Comparison of ENCODE assay signal across 15 mouse cellular contexts in genomic region chr12:112616668-112617067, GRCm38 (mm10). TPM values are rescaled to one million over a fixed set of nuclear protein-coding genes. Genes with fewer than 3 reads are reported as not detected.
DNase-seq lines count a peak whose midpoint lies in the region; ATAC-seq and TF ChIP-seq lines count a peak whose summit lies in the region.
"Had no signal": no experiment of that assay in that cellular context is flagged by ENCODE, and none has a peak within 500 bp of the region (broad histone marks: within the 10 kb centered on the region; RNA-seq: fewer than 3 reads in every experiment).

No protein-coding gene starts in this region.

- no peak for ATAC-seq in activated CD4-positive, CD25-positive, alpha-beta regulatory T cell, adult 4 months
- ATAC-seq: midbrain, embryonic 16.5 days had no signal

- H3K79me2 ChIP-seq in macrophage (ENCODE audit: inconsistent target): peaks cover 14% of the 10 kb centered on the region; the same call in 1 of the 2 replicates

- WGBS in thymus, adult 2 months: 91% methylated on average over 9 of the region's 9 CpGs
- WGBS in macrophage (ENCODE audit: missing documents): 92% methylated on average over 9 of the region's 9 CpGs

- H3K36me3 ChIP-seq in thymus, adult 2 months (ENCODE audit: control insufficient read depth, insufficient read depth, low read length): no peaks in the 10 kb centered on the region
- no peaks in the 10 kb centered on the region for H3K36me3 ChIP-seq in macrophage (ENCODE audit: inconsistent target)
- H3K36me3 ChIP-seq: hindbrain, embryonic 10.5 days had no signal

- no peak for DNase-seq in layer of hippocampus, adult 2 months (ENCODE audit: low spot score in 2 of 2)
- no peak for DNase-seq in layer of hippocampus, adult 18-20 months (ENCODE audit: low spot score in 2 of 2)
- no peak for DNase-seq in thymus, adult 2 months
- no peak for DNase-seq in thymus, postnatal 10 days (ENCODE audit: low spot score in 2 of 2)
- no peak for DNase-seq in urinary bladder, postnatal 25 days (ENCODE audit: low spot score)
- DNase-seq: adrenal gland, postnatal 10 days; cerebellum, adult 8-10 months; kidney, adult 2 months; kidney, postnatal 36 days had no signal

- no peak for TF ChIP-seq CTCF in layer of hippocampus, adult 2 months (conservative IDR thresholded peaks at IDR 0.05)
- no peak for TF ChIP-seq CTCF in thymus, adult 2 months (IDR thresholded peaks at IDR 0.05; ENCODE audit: borderline replicate concordance, control insufficient read depth, extremely low read depth, insufficient read depth, low read length, poor library complexity)

- peak overlapping the region; percentile 57; the same call in 1 of the 2 replicates for H3K27ac ChIP-seq in layer of hippocampus, adult 2 months
- H3K27ac ChIP-seq in thymus, adult 2 months (ENCODE audit: control insufficient read depth, insufficient read depth, low read length): peak overlapping the region; percentile 21; the same call in 1 of the 2 replicates
- H3K27ac ChIP-seq in macrophage: peak overlapping the region; percentile 91
- H3K27ac ChIP-seq: embryonic facial prominence, embryonic 13.5 days; hindbrain, embryonic 10.5 days had no signal

- H3K4me3 ChIP-seq in layer of hippocampus, adult 2 months: no peak overlapping the region
- no peak overlapping the region for H3K4me3 ChIP-seq in thymus, adult 2 months (ENCODE audit: control insufficient read depth, insufficient read depth, low read length)
- no peak overlapping the region for H3K4me3 ChIP-seq in macrophage (ENCODE audit: inconsistent target)
- H3K4me3 ChIP-seq: embryonic facial prominence, embryonic 13.5 days; heart, adult 2 months; hindbrain, embryonic 10.5 days had no signal

- H3K4me1 ChIP-seq in thymus, adult 2 months (replicated peaks; ENCODE audit: control insufficient read depth, insufficient read depth, low read length): peaks cover 43% of the 10 kb centered on the region

- H3K27me3 ChIP-seq in thymus, adult 2 months (ENCODE audit: control insufficient read depth, insufficient read depth, low read length): no peaks in the 10 kb centered on the region

- no peak for TF ChIP-seq POLR2A in thymus, adult 2 months (IDR thresholded peaks at IDR 0.05; ENCODE audit: control insufficient read depth, extremely low read depth, insufficient read depth, low read length, poor library complexity)

RNA-seq across cellular contexts. Expression of gene Adssl1, which starts 3.2 kb away (rescaled TPM):
- 10 to 100 TPM; 10.1 to 10.6 TPM for total RNA-seq in layer of hippocampus, adult 2 months (2021)
- total RNA-seq in layer of hippocampus, adult 18-20 months (2021): 10 to 100 TPM; 14.3 to 15.7 TPM
- polyA plus RNA-seq in thymus, adult 2 months (2012; rRNA removed): 10.9 and 14.2 TPM in 2 replicates
- 10 to 100 TPM in 13 of 26 experiments, 1 to 10 TPM in 13; 2.6 to 59.5 (median 10.7) TPM for total RNA-seq in macrophage (2018; cell fraction: chromatin; rRNA removed)
- total RNA-seq in macrophage (2018; cell fraction: cytosol; rRNA removed): 10 to 100 TPM in 25 of 26 experiments, 1 to 10 TPM in 1; 9.8 to 60.0 (median 28.1) TPM
- total RNA-seq in macrophage (2018; cell fraction: nucleus; rRNA removed): 10 to 100 TPM in 14 of 26 experiments, 1 to 10 TPM in 12; 5.0 to 69.9 (median 11.8) TPM
- 33.0 to 157 TPM (median 71.6 TPM) in 3 replicates for polyA plus RNA-seq in macrophage (2018)
- polyA plus RNA-seq in activated CD4-positive, CD25-positive, alpha-beta regulatory T cell, adult 4 months (2017; shearing (Covaris generic)): 1 to 10 TPM in 1 of 2 experiments, under 1 TPM in 1; 0.86 to 1.3 TPM

RNA-seq across cellular contexts. Expression of gene Siva1, which starts 27.8 kb away (rescaled TPM):
- total RNA-seq in layer of hippocampus, adult 2 months (2021): 10 to 100 TPM; 19.6 to 20.1 TPM
- 10 to 100 TPM; 23.4 TPM for total RNA-seq in layer of hippocampus, adult 18-20 months (2021)
- 131 and 134 TPM in 2 replicates for polyA plus RNA-seq in thymus, adult 2 months (2012; rRNA removed)
- total RNA-seq in macrophage (2018; cell fraction: chromatin; rRNA removed): 10 to 100 TPM in 9 of 26 experiments, 1 to 10 TPM in 16, not detected in 1; 1.1 to 26.5 (median 6.5) TPM
- total RNA-seq in macrophage (2018; cell fraction: cytosol; rRNA removed): 10 to 100 TPM; 12.1 to 26.8 (median 20.1) TPM
- total RNA-seq in macrophage (2018; cell fraction: nucleus; rRNA removed): 10 to 100 TPM in 11 of 26 experiments, 1 to 10 TPM in 15; 2.3 to 45.8 (median 8.3) TPM
- 5.6 to 43.8 TPM (median 19.5 TPM) in 3 replicates for polyA plus RNA-seq in macrophage (2018)
- 10 to 100 TPM; 38.7 to 44.6 TPM for polyA plus RNA-seq in activated CD4-positive, CD25-positive, alpha-beta regulatory T cell, adult 4 months (2017; shearing (Covaris generic))

RNA-seq across cellular contexts. Expression of gene Inf2, which starts 28.1 kb away (rescaled TPM):
- total RNA-seq in layer of hippocampus, adult 2 months (2021): 100 to 1,000 TPM; 131 to 138 TPM
- 100 to 1,000 TPM; 105 to 111 TPM for total RNA-seq in layer of hippocampus, adult 18-20 months (2021)
- polyA plus RNA-seq in thymus, adult 2 months (2012; rRNA removed): 26.3 and 26.8 TPM in 2 replicates
- 100 to 1,000 TPM in 3 of 26 experiments, 10 to 100 TPM in 23; 10.2 to 397 (median 25.5) TPM for total RNA-seq in macrophage (2018; cell fraction: chromatin; rRNA removed)
- total RNA-seq in macrophage (2018; cell fraction: cytosol; rRNA removed): 10 to 100 TPM in 12 of 26 experiments, 1 to 10 TPM in 14; 2.1 to 23.7 (median 7.4) TPM
- 10 to 100 TPM in 16 of 26 experiments, 1 to 10 TPM in 10; 4.2 to 93.0 (median 16.7) TPM for total RNA-seq in macrophage (2018; cell fraction: nucleus; rRNA removed)
- 6.8 to 20.9 TPM (median 9.4 TPM) in 3 replicates for polyA plus RNA-seq in macrophage (2018)
- polyA plus RNA-seq in activated CD4-positive, CD25-positive, alpha-beta regulatory T cell, adult 4 months (2017; shearing (Covaris generic)): 10 to 100 TPM in 1 of 2 experiments, 1 to 10 TPM in 1; 9.9 to 11.0 TPM

RNA-seq across cellular contexts. Expression of gene Akt1, which starts 58.0 kb away (rescaled TPM):
- 100 to 1,000 TPM; 152 to 160 TPM for total RNA-seq in layer of hippocampus, adult 2 months (2021)
- total RNA-seq in layer of hippocampus, adult 18-20 months (2021): 100 to 1,000 TPM; 169 to 170 TPM
- 220 and 229 TPM in 2 replicates for polyA plus RNA-seq in thymus, adult 2 months (2012; rRNA removed)
- total RNA-seq in macrophage (2018; cell fraction: chromatin; rRNA removed): 100 to 1,000 TPM in 20 of 26 experiments, 10 to 100 TPM in 6; 46.0 to 331 (median 122) TPM
- total RNA-seq in macrophage (2018; cell fraction: cytosol; rRNA removed): 100 to 1,000 TPM in 25 of 26 experiments, 10 to 100 TPM in 1; 98.0 to 240 (median 160) TPM
- total RNA-seq in macrophage (2018; cell fraction: nucleus; rRNA removed): 100 to 1,000 TPM in 16 of 26 experiments, 10 to 100 TPM in 10; 69.7 to 196 (median 103) TPM
- 174 to 203 TPM (median 184 TPM) in 3 replicates for polyA plus RNA-seq in macrophage (2018)
- polyA plus RNA-seq in activated CD4-positive, CD25-positive, alpha-beta regulatory T cell, adult 4 months (2017; shearing (Covaris generic)): 10 to 100 TPM; 17.3 to 23.5 TPM

Comparison
In these comparisons a context has a peak if more than half of its experiments do, and no peak if none do; other contexts are left out.
1. H3K27ac ChIP-seq: peak in every context shown above with its lines; median percentile 91 in macrophage; 57 in layer of hippocampus, adult 2 months; 21 in thymus, adult 2 months.